Mouse (Mus musculus) C2C12 (cell line): ENCODE measurements around the gene Dagla. TPM values are rescaled to one million over a fixed set of nuclear protein-coding genes. Genes with fewer than 3 reads are reported as not detected.
A peak's percentile ranks its signal among the peaks of the same experiment; 100 is the strongest.

ENCODE experiments used
- H3K27me3 ChIP-seq: one replicate; pipeline ENCODE4 v1.6.1; 2011; ENCODE audit not compliant: control insufficient read depth, insufficient read depth, insufficient read length
- H3K36me3 ChIP-seq: one replicate; pipeline ENCODE4 v1.6.1; 2011; ENCODE audit not compliant: control insufficient read depth, insufficient read depth
- H3K4me3 ChIP-seq: one replicate; pipeline ENCODE4 v1.5.1; 2011; ENCODE audit warnings: mild to moderate bottlenecking, control low read depth; ENCODE audit not compliant: poor library complexity, insufficient read depth, severe bottlenecking
- H3K79me2 ChIP-seq: one replicate; pipeline ENCODE4 v1.6.1; 2011; ENCODE audit not compliant: control insufficient read depth, insufficient read depth
- H3K79me3 ChIP-seq: one replicate; pipeline ENCODE4 v1.6.1; 2011; ENCODE audit warnings: low read depth, control low read depth
- H3ac ChIP-seq: one replicate; pipeline ENCODE3; 2011; ENCODE audit warnings: low read depth; ENCODE audit not compliant: control insufficient read depth, insufficient read length
- CEBPB ChIP-seq: IDR thresholded peaks from one replicate; pipeline ENCODE4 v1.6.1; 2011; ENCODE audit warnings: low read depth, mild to moderate bottlenecking, control low read depth, moderate library complexity
- CTCF ChIP-seq: IDR thresholded peaks from one replicate; pipeline ENCODE4 v1.5.1; 2011; ENCODE audit not compliant: control insufficient read depth, insufficient read depth, insufficient read length
- FOSL1 ChIP-seq: IDR thresholded peaks from one replicate; pipeline ENCODE4 v1.8.0; 2011; ENCODE audit warnings: mild to moderate bottlenecking, low read length; ENCODE audit not compliant: poor library complexity, insufficient read depth, severe bottlenecking
- MAX ChIP-seq: IDR thresholded peaks from one replicate; pipeline ENCODE4 v1.6.1; 2011; ENCODE audit warnings: mild to moderate bottlenecking, control low read depth
- MYOD1 ChIP-seq: IDR thresholded peaks from one replicate; pipeline ENCODE4 v1.6.1; 2011; ENCODE audit warnings: low read depth; ENCODE audit not compliant: control insufficient read depth, insufficient read length
- MYOG ChIP-seq: IDR thresholded peaks from one replicate; pipeline ENCODE4 v1.6.1; 2011; ENCODE audit not compliant: control insufficient read depth, insufficient read length; ENCODE audit errors: extremely low read depth
- USF1 ChIP-seq: IDR thresholded peaks from one replicate; pipeline ENCODE4 v1.6.1; 2011; ENCODE audit warnings: low read depth, mild to moderate bottlenecking, control low read depth, moderate library complexity
- polyA plus RNA-seq: library from polyadenylated mRNA; unstranded; fragments of >200 nt; fragmentation: generic; extraction: Trizol; gene quantifications from one replicate; pipeline ENCODE4 v1.2.1, GENCODE M21; 2012; ENCODE audit warnings: missing spikeins

The Dagla gene
- polyA plus RNA-seq, 1 experiment, result 8.3 TPM

- Histone ChIP-seq H3K4me3 (no peak overlapping the region), H3K27me3 (no peaks in the 10 kb centered on the region), H3K79me2 (peaks cover 99% of the 10 kb centered on the region), H3ac (no peak overlapping the region), H3K36me3 (no peaks in the 10 kb centered on the region), H3K79me3 (peaks cover 56% of the 10 kb centered on the region)
- TF ChIP-seq FOSL1 (no peak), MYOG (no peak), CTCF (no peak), USF1 (no peak), CEBPB (no peak), MYOD1 (no peak), MAX (no peak)
Measured at GRCm38 (mm10) chr19:10293987-10294386, 10.7 kb downstream of the Dagla start.

- Histone ChIP-seq H3K79me2 (peaks cover 99% of the 10 kb centered on the region), H3K4me3 (no peak overlapping the region), H3K36me3 (no peaks in the 10 kb centered on the region), H3K27me3 (no peaks in the 10 kb centered on the region), H3K79me3 (peaks cover 56% of the 10 kb centered on the region), H3ac (no peak overlapping the region)
- TF ChIP-seq MYOD1, result peak; percentile 27
- TF ChIP-seq FOSL1, result no peak
Measured at GRCm38 (mm10) chr19:10291896-10292490, 12.7 kb downstream of the Dagla start.

DNA sequence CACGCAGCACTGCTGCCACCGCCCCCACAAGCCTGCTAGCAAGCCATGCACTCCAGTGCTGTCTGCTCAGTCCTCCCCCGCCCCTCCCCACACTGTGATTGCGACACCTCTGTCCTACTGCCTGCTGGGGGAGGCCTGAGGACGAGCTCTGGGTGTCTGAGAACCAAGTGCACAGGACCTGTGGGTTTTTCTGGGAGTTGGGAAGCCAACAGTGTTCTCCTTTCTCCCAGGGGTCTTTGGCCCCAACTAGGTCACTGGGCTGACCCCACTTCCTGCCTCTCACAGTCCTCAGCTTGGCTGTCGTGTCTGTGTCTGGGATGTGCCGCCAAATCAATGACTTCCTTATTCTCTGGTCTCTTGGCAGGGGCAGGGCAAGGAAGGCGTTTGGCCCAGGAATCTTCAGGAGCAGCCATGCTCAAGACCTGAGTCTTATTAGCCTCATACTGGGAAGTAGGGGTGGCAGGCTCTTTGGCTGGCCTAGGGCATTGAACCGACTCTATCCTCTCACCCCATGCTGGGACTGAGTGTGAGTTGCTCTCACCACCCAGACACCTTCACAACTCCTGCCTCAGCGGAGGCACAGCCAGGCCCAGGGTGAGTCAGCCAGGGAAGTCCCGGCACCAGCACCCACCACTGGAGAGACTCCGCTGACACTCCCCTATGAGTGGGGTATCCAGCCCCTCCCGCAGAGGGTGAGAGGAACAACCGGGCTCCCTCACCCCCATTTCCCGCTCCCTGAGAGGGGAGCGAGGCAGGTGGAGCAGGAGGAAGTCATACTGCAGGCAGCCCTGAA, 14.3 kb downstream of the Dagla start:
- H3K36me3 ChIP-seq, result no peaks in the 10 kb centered on the region
- H3K27me3 ChIP-seq, result no peaks in the 10 kb centered on the region
- no peak overlapping the region for H3K4me3 ChIP-seq
- peak overlapping the region; percentile 14 for H3ac ChIP-seq
- H3K79me3 ChIP-seq, result peaks cover 49% of the 10 kb centered on the region
- TF ChIP-seq MYOD1 (no peak), CEBPB (peak; percentile 95), FOSL1 (peak; percentile 2)
- peaks cover 100% of the 10 kb centered on the region for H3K79me2 ChIP-seq

DNA sequence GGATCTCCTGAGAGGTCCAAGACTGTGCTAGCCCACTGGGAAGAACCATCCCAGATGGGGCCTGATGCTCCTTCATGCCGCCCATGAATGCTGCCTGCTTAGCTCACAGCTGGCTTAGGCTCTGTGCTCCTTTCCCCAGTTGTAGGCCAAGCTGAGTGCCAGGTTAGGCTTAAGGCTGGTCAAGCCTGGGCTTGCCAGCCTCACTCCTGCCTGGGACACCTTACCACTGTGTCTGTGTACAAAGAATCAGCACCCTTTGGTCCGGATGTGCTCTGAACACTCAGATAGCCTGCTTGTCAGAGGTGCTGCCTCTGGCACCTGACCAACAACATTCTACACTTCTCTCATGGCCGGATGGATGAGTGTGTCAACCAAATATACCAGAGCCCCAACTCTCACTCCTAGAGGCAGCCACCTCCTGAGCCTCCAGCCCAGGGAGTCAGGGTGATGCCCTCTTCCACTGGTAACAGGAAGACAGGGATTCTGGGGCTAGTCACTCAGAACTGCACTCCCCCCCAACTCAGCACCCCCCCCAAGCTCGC, 15.0 kb downstream of the Dagla start:
- Histone ChIP-seq H3K79me3 (peaks cover 45% of the 10 kb centered on the region), H3ac (no peak overlapping the region), H3K27me3 (no peaks in the 10 kb centered on the region), H3K79me2 (peaks cover 100% of the 10 kb centered on the region), H3K4me3 (no peak overlapping the region), H3K36me3 (no peaks in the 10 kb centered on the region)
- TF ChIP-seq FOSL1 (no peak), MYOD1 (no peak), CTCF (no peak), MAX (no peak), USF1 (no peak), MYOG (no peak)

- Histone ChIP-seq H3K36me3 (no peaks in the 10 kb centered on the region), H3ac (no peak overlapping the region), H3K79me2 (peaks cover 91% of the 10 kb centered on the region), H3K79me3 (peaks cover 32% of the 10 kb centered on the region), H3K4me3 (no peak overlapping the region), H3K27me3 (no peaks in the 10 kb centered on the region)
- no peak for TF ChIP-seq FOSL1
- no peak for TF ChIP-seq MYOG
- TF ChIP-seq MAX, result no peak
- no peak for TF ChIP-seq CEBPB
- no peak for TF ChIP-seq CTCF
- no peak for TF ChIP-seq USF1
- no peak for TF ChIP-seq MYOD1
Measured at GRCm38 (mm10) chr19:10288125-10289040, 16.3 kb downstream of the Dagla start.
